Mouse (Mus musculus) fibroblast of lung, adult 2 months (primary cell): ENCODE data around the gene Fam180a.
A peak's percentile ranks its signal among the peaks of the same experiment; 100 is the strongest.
"Not testable (repeated sequence)": the region's sequence is repeated elsewhere in the genome, so short reads cannot be mapped to it uniquely, and the experiment has no call there.

Experiments used
- DNase-seq: peaks from one replicate; pipeline ENCODE4 v3.0.0-alpha.2; 2011; ENCODE audit warnings: low read depth

The Fam180a gene

GRCm38 (mm10) chr6:35326111-35326515 lies at the start of gene Fam180a:
Gene Fam180a, minus strand, starts transcription at chr6:35326141.
- peak; percentile 94 for DNase-seq

DNA sequence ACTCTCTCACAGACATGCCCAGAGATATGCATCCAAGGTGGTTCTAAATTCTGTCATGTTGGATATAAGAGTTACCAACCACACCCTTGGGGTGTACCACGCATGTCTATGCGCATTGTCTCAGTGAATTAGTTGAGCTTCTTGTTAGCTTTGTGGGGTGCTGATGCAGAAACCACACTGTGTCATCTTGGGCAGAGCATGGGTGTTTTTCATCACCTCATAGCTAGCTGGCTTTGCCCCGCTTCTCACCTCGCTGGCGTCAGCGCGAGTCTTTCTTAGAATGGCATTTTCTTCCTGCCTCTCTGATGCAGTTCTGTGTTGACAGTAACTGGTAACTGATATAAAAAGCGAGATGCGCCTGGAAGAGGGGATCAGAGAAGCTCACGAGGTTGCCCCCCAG lies 48.1 kb upstream of the Fam180a start:
- no peak for DNase-seq

- no peak for DNase-seq
These were observed 44.4 kb upstream of the Fam180a start for GRCm38 (mm10) chr6:35370356-35370755.

DNA sequence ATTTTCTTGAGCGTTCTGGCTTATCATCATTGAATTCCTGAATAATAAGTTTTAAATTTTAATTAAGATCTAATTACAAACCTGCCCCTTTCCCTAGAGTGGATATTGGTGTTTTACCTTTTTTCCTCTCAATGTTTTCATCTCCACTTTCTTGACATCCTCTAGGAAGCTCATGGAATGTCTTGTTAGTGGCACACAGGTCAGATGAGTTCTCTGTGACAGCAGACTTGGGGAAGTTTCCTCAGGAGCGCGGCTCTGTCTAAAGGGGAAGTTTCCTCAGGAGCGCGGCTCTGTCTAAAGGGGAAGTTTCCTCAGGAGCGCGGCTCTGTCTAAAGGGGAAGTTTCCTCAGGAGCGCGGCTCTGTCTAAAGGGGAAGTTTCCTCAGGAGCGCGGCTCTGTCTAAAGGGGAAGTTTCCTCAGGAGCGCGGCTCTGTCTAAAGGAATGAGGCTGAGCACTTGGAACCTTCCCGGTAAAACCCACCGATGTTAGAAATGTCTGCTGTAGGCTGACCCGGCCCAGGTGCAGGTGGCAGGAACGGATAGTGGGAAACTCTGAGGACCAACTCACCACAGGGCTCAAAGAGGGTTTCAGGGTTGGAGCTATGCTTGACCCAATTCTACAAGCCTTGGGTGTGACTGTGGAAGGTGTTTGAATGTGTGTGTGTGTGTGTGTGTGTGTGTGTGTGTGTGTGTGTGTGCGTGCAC lies 43.8 kb upstream of the Fam180a start:
- DNase-seq: not testable (repeated sequence)

DNA sequence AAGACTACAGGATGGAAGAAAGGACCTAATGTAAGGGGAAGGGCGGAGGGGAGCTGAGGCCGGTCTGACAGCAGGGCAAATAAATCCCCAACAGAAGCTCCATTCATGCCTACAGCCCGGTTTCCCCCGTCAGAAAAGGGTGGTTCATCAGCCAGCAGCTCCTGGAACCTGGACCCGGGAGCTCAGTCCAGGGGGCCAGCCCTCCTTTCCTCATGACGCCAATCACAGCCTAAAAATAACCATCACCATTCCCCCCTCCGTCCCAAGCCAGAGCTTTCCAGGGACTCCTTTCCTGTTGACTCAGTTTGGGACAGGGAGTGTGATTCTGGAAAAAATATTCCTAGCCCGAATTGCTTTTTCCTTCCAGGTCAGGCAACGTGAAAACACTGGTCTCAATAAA lies 36.7 kb upstream of the Fam180a start:
- DNase-seq: peak; percentile 42

- no peak for DNase-seq
These were observed 29.4 kb upstream of the Fam180a start for GRCm38 (mm10) chr6:35355320-35355719.

DNA sequence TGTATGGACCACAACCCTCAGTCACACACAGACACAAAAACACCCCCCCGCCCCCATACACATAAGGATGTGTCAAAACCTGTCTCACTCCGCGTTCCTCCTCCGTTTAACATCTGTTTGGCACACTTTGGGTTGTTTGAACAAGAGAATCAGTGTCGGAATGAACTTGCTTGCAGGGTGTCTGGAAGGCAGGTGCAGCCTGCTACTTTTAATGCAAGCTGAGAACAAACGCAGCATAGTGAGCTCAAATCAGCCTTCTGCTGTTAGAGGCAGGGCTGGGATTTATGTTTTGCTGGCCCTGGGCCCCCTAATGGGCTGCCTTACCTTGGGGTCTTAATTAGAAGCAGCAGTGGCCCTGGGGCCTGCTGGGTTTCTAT lies 28.7 kb upstream of the Fam180a start:
- DNase-seq: no peak

GRCm38 (mm10) chr6:35353846-35354621 lies 28.1 kb upstream of the Fam180a start:
- DNase-seq: no peak

- DNase-seq: no peak
These were observed 27.5 kb upstream of the Fam180a start for GRCm38 (mm10) chr6:35353416-35353815.

DNA sequence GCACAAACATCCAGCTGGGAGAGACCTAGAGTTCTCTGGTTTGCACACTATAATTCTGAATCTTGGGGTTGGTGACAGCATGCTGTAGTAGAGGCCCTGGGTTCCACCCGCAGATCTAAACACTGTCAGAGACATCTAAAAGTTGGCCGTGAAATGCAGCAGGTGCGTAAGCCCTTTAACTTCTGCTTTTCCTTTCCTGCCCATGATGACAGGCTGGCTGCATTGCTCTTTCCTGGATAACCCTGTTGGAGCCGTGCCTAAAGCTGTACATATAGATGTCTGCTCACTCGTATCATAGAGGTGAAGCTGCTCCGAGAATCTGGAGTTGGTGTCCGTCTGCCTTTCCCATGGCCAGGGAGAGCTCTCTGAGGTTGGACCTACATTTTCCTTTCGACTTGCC lies 26.9 kb upstream of the Fam180a start:
- no peak for DNase-seq

GRCm38 (mm10) chr6:35351826-35352225 lies 25.9 kb upstream of the Fam180a start:
- no peak for DNase-seq

GRCm38 (mm10) chr6:35349784-35350183 lies 23.8 kb upstream of the Fam180a start:
- no peak for DNase-seq

- no peak for DNase-seq
These were observed 12.7 kb upstream of the Fam180a start for GRCm38 (mm10) chr6:35338640-35339039.

GRCm38 (mm10) chr6:35337836-35338235 lies 11.9 kb upstream of the Fam180a start:
- no peak for DNase-seq

- DNase-seq: no peak
These were observed 9.5 kb upstream of the Fam180a start for GRCm38 (mm10) chr6:35335452-35335851.

GRCm38 (mm10) chr6:35334278-35334677 lies 8.3 kb upstream of the Fam180a start:
- no peak for DNase-seq

DNA sequence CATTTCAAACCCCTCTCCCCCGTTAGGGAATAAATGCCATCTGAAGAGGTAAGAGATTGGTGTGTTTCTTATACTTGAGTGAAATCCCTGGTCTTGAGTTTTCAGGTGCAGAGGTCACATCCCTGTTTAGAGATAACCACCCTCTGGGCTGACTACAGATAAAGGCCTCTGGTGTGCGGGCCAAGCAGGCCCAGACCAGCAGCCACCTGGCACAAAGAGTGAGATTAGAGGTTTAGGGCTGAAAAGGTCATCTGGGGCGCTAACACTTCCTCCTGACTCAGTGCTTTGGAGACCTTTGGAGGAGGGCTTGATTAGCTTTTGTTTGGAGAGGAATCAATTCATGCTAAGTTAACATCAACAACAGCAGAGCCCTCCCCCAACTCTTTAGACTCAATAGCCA lies 7.7 kb upstream of the Fam180a start:
- no peak for DNase-seq

GRCm38 (mm10) chr6:35330834-35331233 lies 4.9 kb upstream of the Fam180a start:
- DNase-seq: peak; percentile 64

- peak; percentile 61 for DNase-seq
These were observed 4.0 kb upstream of the Fam180a start for GRCm38 (mm10) chr6:35329956-35330355.

DNA sequence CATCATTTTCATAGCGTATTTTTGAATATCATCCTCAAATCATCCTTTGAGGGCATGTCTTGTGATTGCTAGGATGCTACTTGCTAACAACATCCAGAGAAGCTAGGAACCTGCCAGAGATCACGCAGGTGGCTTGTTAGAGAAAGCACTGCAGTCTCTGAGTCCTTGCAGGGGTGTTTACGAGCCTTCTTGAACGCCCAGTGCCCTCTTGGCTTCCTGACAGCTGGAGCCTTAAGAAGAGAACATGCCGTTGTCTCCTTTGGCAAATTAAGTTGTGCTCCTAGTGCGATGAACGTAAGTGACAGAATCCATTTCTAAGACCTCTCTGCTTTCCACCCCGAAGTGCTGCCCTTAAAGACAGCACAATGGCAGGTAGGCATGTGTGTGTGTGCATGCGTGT lies 1.6 kb downstream of the Fam180a start:
- no peak for DNase-seq

GRCm38 (mm10) chr6:35323046-35323445 lies 2.9 kb downstream of the Fam180a start:
- DNase-seq: peak; percentile 75

- DNase-seq: no peak
These were observed 4.8 kb downstream of the Fam180a start for GRCm38 (mm10) chr6:35321105-35321504.

DNA sequence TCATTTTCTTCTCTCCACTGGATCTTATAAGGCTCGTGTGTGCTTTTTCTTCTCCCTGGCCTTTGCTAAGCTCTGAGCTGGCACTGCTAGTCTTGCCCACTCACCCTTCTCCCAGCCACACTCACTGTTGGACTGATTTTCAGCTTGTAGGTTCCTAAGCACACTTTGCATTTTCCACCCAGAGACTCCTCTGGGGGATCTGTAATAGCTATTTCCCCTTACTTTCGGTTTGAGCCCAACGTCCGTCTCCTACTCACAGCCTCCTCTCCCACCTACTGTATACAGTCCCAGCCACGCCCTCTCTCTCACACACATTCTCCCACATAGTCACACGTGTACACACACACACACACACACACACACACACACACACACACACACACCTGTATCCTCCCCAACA lies 6.1 kb downstream of the Fam180a start:
- DNase-seq: no peak

- DNase-seq: no peak
These were observed 12.4 kb downstream of the Fam180a start for GRCm38 (mm10) chr6:35313520-35313919.
